Mouse (Mus musculus): ENCODE results near the gene D17H6S53E.

DNA sequence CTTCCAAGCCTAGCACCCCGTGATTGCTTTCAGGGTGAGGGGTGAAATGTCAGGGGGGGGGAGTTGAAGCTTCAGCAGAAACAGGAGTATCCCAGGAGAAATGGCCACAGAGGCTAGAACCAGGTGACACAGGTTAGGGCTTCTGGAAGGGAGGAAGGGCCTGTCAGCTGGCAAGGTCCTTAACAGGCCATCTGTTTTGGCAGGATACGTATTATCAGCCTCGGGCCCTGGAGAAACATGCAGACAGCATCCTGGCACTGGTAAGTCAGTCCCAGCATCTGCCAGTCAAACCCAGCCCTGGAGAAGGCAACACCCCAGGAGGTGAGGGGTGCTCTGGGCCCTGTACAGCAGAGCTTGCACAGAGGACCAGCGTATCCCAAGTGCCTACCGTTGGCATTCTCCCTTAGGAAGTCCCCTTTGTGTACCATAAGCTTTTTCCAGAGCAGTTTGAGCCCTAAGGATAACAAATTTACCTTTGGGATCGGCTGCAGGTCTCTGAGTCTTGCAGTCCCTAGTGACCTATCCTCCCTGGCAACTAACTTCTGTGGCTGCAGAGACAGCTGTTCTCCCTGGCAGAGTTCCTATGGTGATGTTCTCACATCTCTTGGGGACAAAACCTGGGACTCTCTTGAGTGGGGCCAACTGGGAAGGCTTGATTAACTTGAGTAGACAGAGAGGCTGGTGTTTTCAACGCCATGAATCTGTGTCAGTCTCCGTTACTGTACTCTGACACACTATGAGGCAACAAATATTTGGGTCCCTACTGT, 35.8 kb upstream of the D17H6S53E start:
- no peak for TF ChIP-seq EP300 (IDR thresholded peaks at IDR 0.05; ENCODE audit: low read depth)
- TF ChIP-seq CTCF (IDR thresholded peaks at IDR 0.05; ENCODE audit: low read depth) = no peak

All from heart, postnatal 0 days (tissue).